Mouse (Mus musculus) stomach, embryonic 16.5 days (tissue): ENCODE measurements at regions not wholly inside any gene's neighbourhood (a gene's known extent, or its start where the extent isn't known, plus 50 kb on each side); places are given as distances from the start of the nearest gene placed in this dataset.

ENCODE experiments used
- ATAC-seq: fragments of 200-750 bp; cut with Nextera tagmentation; 2 replicates; pipeline ENCODE4 v1.8.0; 2017; ENCODE audit warnings: moderate number of reproducible peaks, moderate TSS enrichment; ENCODE audit not compliant: insufficient read depth, low FRiP score
- H3K27ac ChIP-seq: fragments of 300-500 bp; sonication (generic); 2 replicates; pipeline ENCODE4 v1.5.1; 2014; ENCODE audit warnings: low read length
- H3K27me3 ChIP-seq: fragments of 300-500 bp; sonication (generic); 2 replicates; pipeline ENCODE4 v1.6.1; 2014; ENCODE audit warnings: low read length, control low read depth, mixed read lengths; ENCODE audit not compliant: control insufficient read depth, insufficient read depth
- H3K36me3 ChIP-seq: fragments of 300-500 bp; sonication (generic); 2 replicates; pipeline ENCODE4 v1.6.1; 2014; ENCODE audit warnings: low read length; ENCODE audit not compliant: control insufficient read depth, insufficient read depth
- H3K4me1 ChIP-seq: fragments of 300-500 bp; sonication (generic); 2 replicates; pipeline ENCODE4 v1.6.1; 2014; ENCODE audit warnings: low read length, control low read depth, mixed read lengths; ENCODE audit not compliant: control insufficient read depth, insufficient read depth
- H3K4me2 ChIP-seq: fragments of 300-500 bp; sonication (generic); 2 replicates; pipeline ENCODE4 v1.6.1; 2014; ENCODE audit warnings: low read depth, low read length, mixed read lengths
- H3K4me3 ChIP-seq: fragments of 300-500 bp; sonication (generic); replicated peaks from 2 replicates; pipeline ENCODE4 v1.5.1; 2014; ENCODE audit warnings: mild to moderate bottlenecking, low read length
- H3K9ac ChIP-seq: fragments of 300-500 bp; sonication (generic); 2 replicates; pipeline ENCODE4 v1.6.1; 2014; ENCODE audit warnings: low read length
- H3K9me3 ChIP-seq: fragments of 300-500 bp; sonication (generic); replicated peaks from 2 replicates; pipeline ENCODE4 v1.6.1; 2016; ENCODE audit warnings: low read length, control low read depth; ENCODE audit not compliant: control insufficient read depth
- WGBS: fragments of 180-500 bp; shearing (Covaris S2); extraction: QIAGEN DNeasy Blood & Tissue Kit; methylation state at CpG from one replicate; pipeline ENCODE4 v1.1.7; 2014; 5-methylcytosine and 5-hydroxymethylcytosine counted together

- Histone ChIP-seq H3K9me3 (no peaks in the 10 kb centered on the region), H3K4me1 (no peaks in the 10 kb centered on the region), H3K27ac (no peak overlapping the region), H3K9ac (no peak overlapping the region), H3K4me2 (no peak overlapping the region), H3K36me3 (no peaks in the 10 kb centered on the region), H3K27me3 (no peaks in the 10 kb centered on the region), H3K4me3 (no peak overlapping the region)
- WGBS, result 48% methylated on average over 2 of the region's 2 CpGs
- ATAC-seq, result no peak
Measured at GRCm38 (mm10) chr12:45399436-45399835, 324.9 kb upstream of the Stxbp6 start.

- no peak overlapping the region for H3K9ac ChIP-seq
- no peak for ATAC-seq
- no peak overlapping the region for H3K4me2 ChIP-seq
- H3K4me3 ChIP-seq, result no peak overlapping the region
- H3K36me3 ChIP-seq, result no peaks in the 10 kb centered on the region
- 66% methylated on average over 3 of the region's 3 CpGs for WGBS
- H3K9me3 ChIP-seq, result no peaks in the 10 kb centered on the region
- no peaks in the 10 kb centered on the region for H3K27me3 ChIP-seq
- no peaks in the 10 kb centered on the region for H3K4me1 ChIP-seq
- no peak overlapping the region for H3K27ac ChIP-seq
Measured at GRCm38 (mm10) chr12:45384864-45385263, 310.4 kb upstream of the Stxbp6 start.
